Mouse (Mus musculus): Measurements from ENCODE around the gene Arl6ip4.

GRCm38 (mm10) chr5:124098923-124099322 is 17.0 kb upstream of the Arl6ip4 start:
- TF ChIP-seq CTCF (conservative IDR thresholded peaks at IDR 0.05; ENCODE audit: low read length) (no peak), NANOG (IDR thresholded peaks at IDR 0.05; ENCODE audit: borderline replicate concordance, low read length) (no peak)
